Mouse (Mus musculus) naive thymus-derived CD4-positive, alpha-beta T cell, adult 2 months (primary cell): Measurements from ENCODE around the gene Cd101.
A peak's percentile ranks its signal among the peaks of the same experiment; 100 is the strongest.

Experiments used
- DNase-seq: peaks from one replicate; pipeline ENCODE4 v3.0.0-alpha.2; 2011; ENCODE audit warnings: low read depth

Gene Cd101

DNA sequence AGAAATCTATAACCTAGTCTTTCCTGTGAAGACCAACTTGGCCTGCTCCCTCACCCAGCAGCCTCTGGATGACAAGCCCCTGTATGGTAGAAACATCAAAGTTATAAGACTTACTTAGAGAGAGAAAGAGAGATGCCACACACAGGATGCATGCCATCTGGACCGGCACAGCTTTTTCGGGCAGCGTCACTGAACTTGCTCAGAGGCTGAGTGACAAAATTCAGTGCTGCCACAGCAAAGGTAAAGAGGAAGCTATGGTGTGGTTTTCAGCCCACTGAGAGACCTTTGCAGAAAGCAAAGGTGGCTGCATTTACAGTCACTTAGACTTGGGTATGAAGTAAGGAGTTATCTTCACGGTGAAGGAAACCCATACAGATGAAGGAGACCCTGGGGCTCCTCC lies at the start of gene Cd101:
Cd101 (minus strand) TSS at position 218 of the 400 bp plus-strand sequence.
- DNase-seq, result peak; percentile 86

DNA sequence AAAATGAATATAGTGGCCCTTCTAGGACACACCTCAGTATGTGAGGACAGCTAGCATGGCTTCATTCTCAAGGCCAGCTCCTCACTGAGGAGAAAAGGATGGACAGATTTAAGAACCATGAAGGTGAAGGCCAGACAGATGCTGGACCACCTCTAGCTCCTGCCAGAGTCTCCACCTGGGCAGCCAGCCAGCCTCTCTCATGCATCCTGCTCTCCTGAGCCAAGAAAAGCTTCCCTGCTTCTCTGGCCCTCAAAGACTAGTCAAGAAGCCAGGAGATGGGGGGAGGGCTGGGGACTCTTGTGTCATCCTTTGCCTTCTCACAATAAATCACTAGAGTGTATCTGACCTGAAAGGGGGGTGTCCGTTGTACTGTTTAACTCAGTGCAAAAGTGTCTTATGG lies 49.0 kb upstream of the Cd101 start:
- DNase-seq, result no peak

DNA sequence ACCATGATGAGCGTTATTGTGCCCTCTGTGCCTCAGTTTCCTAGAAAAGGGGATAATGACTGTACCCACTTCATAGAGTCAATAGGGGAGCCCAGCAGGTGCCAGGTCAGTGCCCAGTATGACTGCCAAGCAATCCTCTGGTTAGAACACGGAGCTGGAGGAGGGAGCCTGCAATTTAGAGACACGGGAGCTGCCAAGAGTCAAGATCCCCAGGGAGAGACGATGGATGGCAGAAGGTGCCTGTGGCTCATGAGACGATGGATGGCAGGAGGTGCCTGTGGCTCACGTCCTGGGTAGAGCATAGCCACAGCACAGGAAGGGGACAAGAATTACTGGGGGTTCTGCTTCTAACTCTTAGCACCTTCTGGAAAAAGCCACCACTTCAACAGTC lies 48.3 kb upstream of the Cd101 start:
- DNase-seq, result no peak

DNA sequence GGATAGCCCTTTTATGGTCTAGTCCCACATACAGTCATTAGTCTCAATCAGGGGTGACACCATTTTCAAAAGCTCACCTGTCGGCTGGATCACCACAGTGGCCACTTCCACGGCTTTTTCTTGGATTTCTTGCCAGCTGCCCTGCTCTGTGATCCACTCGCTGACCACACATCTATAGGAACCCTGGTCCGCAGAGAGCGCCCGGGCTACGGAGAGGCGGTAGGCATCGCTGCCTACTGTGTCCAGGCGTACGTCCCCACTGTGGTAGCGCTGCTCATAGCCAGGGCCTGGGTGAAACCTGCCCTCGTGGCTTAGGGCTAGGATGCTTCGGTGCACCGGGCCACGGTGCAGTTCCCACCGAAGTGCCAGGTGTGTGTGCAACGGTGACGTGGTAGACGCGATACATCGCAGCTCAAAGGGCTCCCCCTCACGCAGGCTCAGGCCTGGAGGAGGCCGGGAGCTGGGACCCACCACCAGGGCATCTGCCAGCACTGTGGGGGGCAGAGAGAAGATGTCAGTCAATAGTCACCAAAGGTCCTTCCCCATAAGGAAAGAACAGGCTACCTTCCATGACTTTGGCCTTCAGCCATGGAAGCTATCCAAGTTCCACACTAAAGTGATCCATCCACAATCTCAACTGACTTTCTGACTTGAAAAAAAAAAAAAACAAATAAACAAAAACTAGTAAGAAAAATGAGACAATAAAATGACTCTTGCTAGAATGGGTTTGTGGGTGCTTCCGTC lies 47.8 kb upstream of the Cd101 start:
- DNase-seq, result no peak

DNA sequence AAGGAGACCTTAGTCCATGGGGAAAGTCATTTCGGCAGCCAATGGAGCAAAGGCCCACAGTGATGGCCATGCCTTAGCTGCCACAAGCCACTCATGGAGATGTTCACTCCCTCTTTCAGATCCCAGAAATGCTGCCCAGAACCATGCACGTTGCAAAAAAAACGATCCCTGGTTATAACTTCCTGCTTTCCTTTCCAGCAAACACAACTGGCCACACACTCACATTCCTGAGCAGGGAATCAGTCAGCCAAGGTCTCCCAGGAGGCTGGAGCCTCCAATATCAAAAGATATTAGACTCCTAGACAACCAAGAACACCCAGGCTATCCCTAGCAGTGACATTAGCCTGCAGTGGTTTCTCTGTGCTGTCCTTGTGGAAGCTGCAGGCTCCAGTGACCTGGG lies 46.5 kb upstream of the Cd101 start:
- no peak for DNase-seq

DNA sequence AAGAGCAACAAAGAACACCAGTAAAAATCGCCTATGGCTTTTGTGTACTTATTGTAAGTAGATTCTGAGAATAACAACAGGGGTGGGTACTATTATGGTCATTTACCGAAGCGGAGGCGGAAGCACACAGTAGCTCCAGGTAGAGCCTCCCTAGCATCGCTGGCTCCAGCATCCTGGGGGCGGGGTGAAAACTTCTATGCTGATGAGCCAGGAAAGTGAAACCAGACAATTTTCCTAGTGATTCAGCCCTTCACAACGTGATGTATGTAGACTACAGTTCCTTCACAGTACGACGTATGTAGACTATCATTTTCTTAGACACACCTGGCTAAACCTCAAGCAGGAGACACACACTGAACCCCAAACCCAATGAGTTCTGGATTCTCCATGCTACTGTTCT lies 44.0 kb upstream of the Cd101 start:
- DNase-seq, result no peak

DNA sequence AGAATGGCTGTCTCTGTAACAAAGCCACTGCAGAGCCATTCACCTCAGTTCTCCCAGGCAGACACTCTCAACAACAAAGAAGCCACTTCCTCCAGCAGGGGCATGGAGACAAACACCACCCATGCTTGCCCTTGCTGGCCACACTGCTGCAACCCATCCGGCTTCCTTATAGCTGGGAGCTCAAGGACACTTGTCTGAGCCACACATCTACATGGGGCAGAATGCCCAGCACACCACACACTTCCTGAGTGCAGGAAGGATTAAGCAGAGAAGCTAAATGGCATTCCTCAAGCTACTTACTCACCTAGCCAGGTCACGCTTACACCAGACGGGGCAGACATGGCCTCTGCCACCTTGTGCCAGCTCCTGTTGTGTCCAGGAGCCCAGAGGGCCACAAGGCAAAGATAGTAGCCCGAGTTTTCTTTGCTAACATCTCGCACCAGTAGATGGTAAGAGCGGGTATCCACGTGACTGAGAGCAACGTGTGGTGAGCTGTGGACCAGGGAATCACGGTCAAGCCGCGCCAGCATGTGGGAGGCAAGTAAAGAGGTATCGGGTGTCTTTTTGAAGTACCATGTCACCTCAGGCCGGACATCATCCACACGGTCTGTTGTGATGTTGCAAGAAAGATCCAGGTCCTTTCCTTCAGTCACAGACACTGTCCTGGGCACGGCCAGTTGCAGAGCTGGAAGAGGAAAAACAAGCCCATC lies 43.3 kb upstream of the Cd101 start:
- DNase-seq, result peak; percentile 57

DNA sequence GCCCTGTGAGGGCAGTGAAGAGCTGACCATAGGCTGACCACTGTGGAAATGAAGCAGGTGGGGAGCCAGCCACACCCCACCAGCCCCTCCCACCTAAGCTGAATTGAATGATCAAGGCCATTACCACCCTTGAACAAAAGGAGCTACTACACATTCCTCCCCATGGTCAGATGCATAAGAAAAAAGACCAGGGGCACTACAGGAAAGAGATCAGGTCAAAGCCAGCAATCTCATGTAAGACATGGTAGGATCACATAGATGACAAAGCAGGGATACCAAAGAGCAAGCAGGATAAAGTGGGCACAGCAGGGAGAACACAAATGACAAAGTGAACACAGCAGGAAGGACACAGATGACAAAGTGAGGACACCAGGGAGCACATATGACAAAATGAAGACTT lies 42.2 kb upstream of the Cd101 start:
- DNase-seq, result no peak

DNA sequence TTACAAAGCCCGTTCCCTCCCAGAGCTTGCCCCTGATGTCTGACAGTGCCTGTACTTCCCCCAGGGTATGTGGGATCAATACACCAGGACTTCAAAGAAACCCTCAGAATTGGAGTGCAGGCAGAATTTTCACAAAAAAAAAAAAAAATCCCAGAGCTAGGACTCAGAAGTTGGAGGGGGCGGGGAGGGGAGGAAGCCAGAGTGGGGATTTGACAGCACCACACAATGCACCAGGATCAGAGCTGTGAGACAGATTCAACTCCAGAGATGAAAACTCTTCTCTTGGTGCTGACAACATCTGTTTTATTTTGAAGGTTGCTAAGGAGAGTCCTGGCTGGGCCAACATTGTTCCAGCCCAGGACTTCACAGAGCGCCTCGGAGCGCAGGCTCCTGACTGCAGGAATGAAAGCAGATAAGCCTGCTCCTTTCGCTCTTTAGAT lies 41.5 kb upstream of the Cd101 start:
- DNase-seq, result no peak

DNA sequence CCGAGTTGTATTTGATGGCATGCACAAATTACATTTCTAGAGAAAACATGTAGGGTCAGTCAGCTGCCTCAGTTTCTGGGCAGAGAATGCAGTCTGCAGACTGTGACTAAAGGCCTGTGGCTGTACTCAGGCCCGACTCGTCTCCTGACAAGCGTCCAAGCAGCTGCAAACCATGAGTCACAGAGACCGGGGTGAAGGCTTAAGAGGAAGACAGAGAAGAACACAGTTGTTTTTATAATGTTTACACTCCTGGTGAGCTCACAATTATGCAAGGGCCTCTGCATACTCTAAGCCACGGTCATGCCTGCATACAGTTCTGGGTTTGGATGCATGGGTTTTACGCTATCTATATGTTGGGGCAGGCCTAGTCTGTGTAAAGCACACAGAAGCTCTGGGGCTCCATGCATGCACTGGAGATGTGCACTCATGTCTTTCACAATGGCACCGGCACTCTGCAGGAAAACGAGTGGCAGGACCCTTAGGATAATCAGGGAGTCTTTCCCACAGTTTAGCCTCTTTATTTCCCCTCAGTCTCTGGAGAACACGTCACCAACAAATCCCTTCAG lies 41.0 kb upstream of the Cd101 start:
- no peak for DNase-seq

DNA sequence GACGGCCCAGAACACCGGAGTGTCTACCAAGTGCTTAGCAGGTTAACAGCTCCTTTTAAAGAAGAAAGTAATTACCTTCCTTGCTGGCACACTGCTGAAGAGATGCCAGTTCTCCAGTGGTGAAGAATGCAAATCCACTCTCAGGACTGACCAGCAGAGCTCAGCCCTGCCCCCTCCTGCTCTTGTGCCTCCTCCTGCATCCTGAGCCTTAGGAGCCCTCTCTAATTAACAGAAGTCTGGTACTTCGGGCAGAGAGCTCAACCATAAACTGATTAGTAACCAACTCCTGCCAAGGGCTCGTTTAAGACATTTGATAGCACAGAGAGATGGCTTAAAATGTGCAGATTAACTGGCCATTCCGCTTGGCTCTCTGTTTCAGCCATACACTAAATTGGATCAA lies 39.3 kb upstream of the Cd101 start:
- DNase-seq, result no peak

DNA sequence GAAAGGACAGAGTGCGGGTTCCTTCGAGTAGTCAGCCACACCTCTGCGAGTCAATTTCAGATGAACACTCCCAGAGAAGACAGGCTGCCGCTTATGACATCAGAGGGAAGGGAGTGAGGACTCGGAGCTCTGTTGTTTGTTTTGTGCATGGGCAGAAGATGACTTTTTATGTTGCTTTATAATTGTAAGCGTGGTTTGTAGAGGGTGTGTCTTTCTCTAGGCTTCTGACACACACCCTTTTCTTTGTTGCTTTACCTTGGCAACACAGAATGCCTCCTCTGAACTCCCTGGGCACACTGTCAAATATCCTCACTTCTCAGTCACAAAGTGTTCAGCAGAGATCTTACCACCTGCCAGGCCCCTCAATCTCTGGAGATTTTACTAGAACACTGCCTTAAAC lies 36.8 kb upstream of the Cd101 start:
- DNase-seq, result peak; percentile 85

DNA sequence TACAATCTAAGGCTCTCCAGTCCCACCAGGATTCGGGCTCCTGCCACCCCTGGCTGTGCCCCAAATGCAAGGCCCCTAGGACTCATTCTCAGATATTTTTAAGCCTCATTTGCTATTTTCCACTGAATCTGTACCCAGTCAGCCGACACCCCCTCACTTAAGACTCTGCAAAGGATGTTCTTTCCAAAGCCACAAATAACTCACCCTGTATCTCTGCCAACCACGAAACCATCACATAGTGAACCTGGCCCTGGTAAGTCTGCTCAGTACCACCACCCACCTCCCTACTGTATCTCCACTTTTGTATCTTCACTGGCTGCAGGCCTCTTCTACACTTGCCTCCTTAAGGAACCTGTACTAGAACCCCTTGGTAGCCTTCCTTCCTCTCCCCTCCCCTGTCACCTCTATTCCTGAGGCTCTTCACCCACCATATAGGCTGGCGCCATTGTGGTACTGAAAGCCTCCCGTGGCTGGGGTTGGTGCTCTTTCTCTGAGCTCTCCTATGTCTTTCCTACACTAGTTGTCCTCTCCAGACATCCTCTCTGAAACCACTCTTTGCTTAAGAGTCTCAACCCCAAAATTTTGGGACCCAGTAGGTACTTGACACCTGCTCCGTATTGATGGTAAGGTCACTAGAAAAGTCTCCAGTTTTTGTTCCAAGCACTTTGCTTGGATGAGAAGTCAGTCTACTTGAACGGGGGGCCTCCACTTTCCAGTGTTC lies 32.7 kb upstream of the Cd101 start:
- DNase-seq, result no peak

DNA sequence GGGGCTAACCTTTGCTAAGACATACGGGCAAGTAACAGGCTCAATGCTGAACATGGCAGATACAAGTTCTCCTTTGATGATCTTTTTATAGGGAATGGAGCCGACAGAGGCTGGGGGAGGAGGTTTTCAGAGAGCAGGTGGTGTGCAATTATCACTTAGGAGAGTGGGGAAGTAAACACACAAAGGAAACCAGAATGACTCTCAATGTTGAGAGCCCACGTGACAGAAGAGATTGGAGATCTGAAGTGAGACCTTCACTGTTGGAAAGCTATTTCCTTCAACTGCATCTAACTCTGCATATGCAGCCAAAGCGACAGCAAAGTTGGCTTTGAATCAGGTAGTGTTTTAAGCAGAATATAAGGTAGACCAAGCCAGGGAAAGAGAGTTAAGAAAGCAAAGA lies 29.9 kb upstream of the Cd101 start:
- peak; percentile 75 for DNase-seq

DNA sequence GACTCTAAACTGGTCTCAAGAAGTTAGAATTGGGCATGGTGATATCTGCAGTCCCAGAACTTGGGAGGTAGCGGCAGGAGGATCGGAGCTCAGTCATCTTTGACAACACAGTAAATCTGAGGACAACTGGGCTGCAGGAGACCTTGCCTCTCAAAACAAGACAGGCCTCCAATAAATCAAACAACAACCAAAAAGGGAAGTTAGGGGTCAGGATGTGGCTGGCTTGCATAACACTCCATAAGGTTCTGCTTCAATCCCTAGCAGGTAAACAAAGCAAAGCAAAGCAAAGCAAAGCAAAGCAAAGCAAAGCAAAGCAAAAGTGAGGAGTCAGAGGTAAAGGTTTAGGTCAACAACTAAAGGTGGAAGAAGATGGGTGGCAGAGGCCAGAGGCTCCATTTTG lies 28.8 kb upstream of the Cd101 start:
- DNase-seq, result peak; percentile 56

DNA sequence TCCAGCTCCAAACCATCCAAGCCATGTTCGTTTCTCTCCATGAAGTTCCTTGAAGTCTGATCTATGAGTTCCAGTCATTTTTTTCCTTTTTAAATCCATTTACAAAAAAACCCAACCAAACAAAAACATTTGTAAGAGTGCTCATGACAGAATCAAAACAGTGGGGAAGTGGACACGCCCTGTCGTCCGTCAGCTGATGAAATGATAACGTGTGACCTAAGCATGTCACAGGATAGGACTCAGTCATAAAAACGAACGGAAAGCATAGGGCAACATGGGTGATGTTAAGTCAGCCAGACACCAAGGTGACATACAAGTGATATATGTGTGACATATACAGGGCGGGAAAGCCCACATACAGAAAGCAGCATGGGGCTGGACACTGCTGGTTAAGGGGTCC lies 25.9 kb upstream of the Cd101 start:
- DNase-seq, result no peak

DNA sequence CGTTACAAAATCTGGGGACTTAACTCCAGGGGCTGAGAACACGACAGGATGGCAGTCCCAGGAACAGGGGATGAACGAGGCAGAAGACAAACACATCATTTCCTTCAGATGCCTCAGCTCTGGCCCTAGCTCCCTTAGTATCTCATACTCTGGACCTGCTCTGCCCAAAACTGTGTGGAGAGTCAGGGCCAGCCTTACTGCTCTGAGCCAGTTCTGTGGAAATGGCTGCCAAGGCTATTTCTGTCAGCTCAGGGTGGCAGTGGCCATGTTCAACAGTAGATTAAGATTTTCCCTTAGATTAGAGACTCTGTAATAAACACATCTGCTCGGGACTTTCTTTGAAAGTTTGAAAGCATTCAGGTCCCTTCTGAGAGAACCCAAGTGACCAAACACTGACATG lies 22.2 kb upstream of the Cd101 start:
- DNase-seq, result no peak

DNA sequence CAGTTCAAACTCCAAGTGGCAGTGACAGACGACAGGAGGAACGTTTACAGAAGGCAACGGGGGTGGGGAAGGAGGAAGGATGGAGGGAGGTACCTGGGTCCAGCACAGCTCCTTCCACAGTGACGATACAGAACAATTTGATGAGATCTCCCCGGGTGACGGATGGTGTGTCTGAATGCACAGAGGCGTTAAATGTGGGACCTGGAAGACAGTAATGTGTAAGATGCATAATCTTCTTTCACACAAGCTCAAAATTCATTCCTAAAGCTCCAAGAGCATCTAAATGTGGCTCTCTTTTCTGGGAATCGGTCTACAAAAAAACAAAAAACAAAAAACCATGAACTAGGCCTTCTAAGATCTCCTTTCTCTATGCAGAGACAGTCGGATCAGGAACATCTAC lies 20.6 kb upstream of the Cd101 start:
- no peak for DNase-seq

DNA sequence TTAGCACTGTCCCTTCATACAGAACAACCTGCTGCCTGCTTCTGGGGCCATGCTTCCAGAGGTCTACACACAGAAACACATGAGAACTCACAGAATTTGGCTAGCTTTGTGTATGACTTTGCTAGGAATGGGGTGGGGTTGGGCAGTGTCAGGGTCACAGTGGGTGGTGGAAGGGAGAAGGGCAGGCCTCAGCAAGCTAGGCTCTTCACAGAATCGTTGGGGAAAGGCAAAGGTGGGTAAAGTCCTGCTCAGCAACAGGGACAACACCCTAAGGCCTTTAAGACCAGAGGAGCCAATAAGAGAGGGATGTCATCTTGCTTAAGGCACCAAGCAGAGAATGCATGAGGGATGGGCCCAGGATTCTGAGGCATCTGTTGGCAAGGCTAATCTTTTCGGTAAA lies 19.4 kb upstream of the Cd101 start:
- DNase-seq, result no peak

DNA sequence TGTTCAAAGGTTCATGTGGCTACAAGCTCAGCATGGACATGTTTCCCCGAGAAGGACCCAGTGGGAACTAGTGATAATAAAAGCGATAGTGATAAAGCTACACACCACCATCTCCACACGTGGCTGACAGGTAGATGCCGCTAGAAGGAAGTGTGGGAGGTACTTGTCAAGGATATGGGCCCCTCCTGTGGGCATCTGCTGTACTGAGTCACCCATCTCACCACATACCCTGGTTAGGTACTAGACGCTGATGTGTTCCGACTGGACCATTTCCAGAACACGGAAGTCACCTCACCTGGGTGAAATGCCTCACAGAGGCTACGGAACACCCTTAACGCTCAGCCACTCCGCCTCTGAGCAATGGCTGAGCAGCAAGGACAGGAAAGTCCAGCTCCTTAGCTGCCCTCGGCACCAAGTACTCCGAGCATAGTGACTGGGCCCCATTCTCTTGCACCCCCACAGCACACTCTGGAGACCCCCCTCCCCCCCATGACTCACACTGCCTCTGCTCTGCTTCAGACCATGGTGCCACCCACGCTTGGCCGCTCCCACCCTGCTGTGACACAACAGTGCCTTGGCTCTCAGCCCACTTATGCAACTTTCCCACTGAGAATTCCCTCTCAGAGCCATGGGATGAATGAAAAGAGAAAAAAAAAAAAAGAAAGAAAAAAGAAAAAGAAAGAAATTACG lies 18.4 kb upstream of the Cd101 start:
- peak; percentile 53 for DNase-seq

DNA sequence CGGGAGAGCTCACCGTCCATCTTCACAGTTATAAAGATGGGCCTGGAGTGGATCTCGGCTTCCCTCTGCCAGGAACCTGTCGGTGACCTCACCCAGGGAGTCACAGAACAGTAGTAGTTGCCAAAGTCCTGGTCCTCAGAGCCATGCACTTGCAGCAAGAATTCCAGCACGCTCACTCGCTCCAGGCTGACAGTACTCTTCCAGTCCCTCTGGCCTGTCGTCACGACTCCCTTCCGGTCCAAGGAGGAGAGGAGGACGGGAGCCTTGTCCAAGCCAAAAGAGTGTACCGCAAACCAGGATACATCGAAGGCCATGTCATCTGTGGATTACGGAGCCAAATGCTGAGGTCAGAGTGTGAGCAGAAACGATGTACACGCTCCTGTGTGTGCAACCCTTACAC lies 16.1 kb upstream of the Cd101 start:
- no peak for DNase-seq

DNA sequence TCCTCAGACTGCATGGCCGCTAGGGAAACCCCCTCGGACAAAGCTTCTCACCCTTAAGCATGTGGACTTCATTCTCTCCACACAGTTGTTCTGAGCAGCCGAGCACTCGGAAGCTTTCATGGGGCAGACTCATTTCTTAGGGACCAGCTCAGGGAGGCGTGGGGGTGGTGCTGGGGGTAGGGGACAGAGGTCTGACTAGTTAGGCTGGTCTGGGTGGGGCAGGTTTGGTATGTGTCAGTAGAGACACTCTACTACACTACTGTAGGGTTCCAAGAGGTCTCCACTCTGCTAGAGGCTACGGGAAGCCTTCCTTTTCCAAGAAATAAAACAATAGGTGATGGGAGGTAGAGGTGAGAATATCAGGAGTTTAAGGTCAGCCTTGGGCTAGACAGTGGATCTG lies 15.3 kb upstream of the Cd101 start:
- DNase-seq, result no peak
